Mouse (Mus musculus) mouse embryonic stem cell (cell line): ENCODE data around the gene Foxp1.

Experiments
- in situ Hi-C, 2 experiments: fragments of 300-500 bp; cut with MboI; formaldehyde crosslinking; loops; 1 replicate in 1 of 2; 3 replicates in 1 of 2; pipeline ENCODE4 v1.14.3; 2019 to 2020; ENCODE audit warnings: low sequenced_read_pairs in 2 of 2, low pct_unique_long_range_greater_than_20kb in 1 of 2, mixed read lengths in 1 of 2; ENCODE audit not compliant: unreplicated experiment in 1 of 2

The Foxp1 gene

DNA sequence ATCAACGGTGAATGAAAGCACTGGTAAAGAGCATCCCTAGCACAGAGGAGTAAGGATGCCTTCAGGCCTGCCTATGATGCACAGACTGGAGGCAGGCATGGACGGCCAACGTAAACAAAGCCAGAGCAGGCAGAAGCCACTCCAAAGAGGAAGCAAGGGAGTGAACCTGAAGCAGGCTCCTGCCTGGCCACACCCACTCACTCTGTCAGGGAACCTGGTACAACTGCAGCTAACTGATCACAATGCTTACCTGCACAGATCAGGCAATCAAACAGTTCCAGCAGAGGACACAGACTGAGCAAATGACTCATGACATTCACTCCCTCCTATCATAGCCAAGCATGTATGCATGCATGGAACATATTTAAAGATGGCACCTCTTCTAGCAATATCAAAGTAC, 237.5 kb downstream of the Foxp1 start:
- in situ Hi-C loops: no loop called here

DNA sequence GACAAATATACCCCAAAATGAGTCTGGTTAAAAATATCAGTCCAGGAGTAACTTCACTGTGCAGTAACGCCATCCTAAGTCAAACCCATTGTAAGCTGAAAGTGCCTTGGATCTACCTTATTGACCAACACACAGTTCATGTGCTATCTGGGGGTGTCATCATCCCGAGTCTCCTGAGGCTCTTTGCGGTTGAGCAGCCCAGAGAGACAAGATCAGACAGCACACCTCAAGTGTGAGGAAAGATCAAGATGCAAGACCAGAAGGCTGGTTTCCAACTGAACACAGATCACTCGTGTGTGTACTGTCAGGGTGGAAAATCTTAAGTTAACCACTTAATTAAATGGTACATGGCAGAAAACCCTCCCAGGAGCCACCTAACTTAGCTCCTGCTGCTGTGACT, 238.5 kb downstream of the Foxp1 start:
- in situ Hi-C loops: no loop called here

DNA sequence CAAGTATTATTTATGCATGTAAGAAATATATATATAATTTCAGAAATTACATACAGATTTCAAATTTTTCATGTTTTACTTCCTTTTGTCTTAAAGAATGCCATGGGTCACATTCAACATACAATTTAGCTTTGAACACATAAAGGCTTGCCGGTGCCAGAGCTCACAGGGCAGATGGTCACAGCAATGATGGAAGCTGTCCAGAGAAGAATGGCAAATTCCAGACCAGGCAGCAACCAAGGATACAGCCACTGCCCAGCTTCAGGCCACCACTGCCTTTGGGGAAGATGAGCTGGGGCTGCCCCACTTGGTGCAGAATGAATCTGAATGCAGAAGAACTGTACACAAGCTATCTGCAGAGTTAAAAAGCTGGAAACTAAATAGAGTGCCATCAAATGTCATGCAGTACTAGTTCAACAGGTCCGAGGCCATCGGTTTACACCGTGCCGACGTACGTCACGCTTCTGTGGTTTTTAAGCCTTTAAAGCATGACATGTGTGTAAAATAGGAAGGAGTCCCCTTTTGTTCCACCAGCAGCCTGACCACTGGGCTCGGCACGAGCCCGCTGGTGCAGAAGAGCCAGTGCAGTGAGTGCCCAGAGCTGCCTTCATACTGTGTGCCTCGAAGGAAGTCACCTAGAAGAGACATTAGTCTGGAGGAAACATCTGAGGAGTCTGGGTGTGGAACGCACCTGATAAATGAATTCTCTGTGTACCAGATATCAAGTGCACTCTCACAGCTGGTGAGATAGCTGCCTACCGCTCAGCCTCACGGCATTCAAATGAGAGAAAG, 239.5 kb downstream of the Foxp1 start:
- in situ Hi-C loops: no loop called here

DNA sequence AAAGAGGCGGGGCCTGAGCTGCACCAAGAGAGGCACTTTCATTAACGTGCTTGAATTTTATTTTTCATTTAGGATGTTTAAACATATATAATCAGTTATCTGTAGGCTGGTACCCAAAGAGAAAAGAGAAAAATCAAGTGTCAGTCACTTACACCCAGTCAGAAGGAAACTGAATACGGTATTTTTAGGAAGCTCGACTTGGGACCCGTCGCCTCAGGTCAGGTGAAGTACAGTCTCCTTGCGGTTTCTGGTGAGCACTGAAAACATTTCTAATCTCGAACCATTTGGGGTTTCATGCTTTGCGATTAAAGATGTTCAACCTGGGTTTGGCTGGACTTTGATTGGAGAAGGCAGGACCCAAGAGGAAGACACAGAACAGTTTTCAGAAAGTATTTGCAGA, 241.1 kb downstream of the Foxp1 start:
- in situ Hi-C loops: no loop called here

DNA sequence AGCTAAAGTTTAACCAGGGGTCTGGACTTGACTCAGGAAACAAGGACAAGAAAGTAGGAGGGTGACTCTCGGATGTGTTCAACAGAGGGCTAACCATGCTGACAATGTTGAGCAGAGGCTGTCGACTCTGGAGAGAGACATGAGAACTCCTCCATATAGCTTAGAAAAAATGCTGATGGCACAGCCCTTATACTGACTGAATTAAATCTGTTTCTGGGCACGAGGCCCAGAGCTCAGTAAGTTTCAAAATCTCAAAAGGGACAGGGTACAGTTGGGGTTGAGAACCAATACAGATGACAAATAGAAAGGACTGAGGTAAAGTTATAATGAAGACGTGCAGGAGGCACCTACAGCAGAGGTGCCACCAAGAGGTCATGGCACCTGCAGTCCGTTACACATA, 241.9 kb downstream of the Foxp1 start:
- in situ Hi-C loops: no loop called here

DNA sequence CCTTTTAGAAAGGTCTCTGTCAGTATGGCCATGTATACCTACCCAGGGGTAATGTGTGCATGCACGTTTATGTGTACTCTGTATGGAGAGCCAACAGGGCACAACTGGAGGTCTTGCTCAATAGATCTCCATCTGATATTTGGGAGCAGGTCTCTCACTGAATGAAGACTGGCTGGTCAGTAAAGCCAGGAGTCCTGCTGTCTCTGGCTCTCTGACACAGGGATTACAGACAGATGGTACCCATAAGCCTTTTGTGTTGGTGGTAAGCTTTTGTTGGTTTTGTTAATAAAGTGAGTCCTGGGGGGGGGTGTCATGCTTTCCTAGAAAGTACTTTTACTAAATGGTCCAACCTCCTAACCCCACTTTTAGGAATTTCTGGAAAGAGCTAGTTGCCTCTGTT, 245.3 kb downstream of the Foxp1 start:
- in situ Hi-C loops: no loop called here

DNA sequence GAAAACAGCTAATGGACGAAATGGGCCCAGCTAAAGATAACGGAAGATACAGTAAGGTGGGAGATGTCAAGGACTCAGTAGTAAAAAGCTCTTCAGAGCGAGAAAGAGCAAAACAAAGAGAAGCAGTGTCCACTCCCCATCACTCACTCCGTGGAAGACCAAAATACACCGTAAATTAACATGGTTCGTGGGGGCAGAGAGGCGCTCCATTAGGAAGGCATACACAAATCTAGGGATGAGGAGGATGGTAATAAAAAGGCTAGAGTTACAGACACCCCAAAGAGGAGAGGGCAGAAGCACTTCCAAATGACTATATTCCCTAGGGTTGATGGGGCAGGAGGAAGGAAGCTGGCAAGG, 246.2 kb downstream of the Foxp1 start:
- in situ Hi-C loops: no loop called here

DNA sequence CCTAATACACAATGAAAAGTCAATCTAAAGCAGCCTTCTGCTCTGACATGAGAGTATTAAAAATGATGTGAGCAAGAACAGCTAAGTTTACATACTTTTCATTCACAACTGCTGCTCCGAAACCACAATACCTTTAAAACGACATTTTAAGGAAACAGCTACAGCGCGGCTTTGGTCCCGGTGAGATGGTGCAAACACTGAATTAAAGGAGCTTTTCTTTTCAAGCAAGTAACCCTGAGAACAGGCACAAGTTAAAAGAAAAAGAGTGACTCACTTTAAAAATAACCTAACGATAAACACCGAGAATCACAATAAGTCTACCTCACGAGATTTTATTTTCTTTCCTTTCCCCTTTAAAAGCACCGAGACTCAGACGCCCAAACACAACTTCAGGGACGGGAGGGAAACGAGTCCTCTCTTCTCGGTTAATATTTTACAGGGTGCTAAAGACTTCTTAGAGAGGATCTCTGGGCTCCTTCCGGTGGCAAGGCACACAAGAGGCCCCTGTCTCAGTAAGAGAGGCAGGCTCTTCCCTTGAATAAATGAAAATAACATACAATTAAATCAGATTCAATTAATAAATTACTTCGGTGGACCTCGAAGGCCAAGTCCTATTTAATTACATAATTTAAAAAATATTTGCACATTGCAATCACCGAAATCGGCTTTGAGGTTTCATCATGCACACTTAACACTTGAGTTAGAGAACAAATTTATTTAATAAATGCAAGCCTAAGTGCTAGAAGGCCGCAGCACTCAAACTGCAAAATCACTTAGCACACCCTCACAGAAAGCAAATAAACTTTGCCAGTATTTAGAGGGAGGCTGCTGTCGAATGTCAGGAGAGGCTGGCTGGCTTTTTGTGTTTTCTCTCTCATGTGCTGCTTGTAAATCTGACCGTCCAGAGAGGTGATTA, 246.9 kb downstream of the Foxp1 start:
- in situ Hi-C loops: no loop called here

DNA sequence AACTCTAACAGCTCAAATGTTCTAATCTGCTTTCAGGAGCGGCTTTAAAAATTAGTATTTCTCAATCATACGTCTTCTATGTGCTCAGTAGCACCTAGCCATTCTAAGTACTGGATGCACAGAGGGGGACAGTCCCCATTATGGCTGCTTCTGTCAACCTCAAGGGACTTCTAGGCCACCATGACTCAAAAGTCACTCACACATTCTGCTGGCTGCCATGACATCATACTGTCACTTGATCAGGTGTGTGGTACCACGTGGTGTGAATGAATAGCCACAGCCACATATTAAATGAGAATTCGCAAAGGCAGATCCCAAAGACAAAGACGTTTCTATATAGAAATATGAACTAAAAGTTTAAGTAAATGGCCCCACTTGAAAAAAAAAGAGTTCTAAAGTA, 247.9 kb downstream of the Foxp1 start:
- in situ Hi-C loops: no loop called here

DNA sequence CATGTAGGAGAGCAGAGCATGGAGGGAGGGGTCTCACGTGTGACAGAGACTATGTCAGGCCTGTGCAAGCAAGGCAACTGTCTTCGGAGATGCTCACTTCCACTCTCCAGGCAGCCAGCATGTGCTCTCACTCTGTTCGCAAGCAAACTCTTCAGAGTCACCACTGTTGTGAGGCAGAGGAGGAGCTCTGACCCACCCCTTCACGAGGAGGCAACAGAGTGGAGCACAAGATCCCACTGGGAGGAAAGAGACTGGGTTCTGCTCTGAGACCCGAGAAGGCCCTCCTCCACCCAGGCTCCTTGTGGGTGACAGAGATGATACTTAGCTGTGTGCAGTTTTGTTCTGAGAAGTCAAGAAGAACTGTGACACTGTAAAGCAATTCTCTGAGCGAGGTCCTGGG, 248.3 kb downstream of the Foxp1 start:
- in situ Hi-C loops: no loop called here

DNA sequence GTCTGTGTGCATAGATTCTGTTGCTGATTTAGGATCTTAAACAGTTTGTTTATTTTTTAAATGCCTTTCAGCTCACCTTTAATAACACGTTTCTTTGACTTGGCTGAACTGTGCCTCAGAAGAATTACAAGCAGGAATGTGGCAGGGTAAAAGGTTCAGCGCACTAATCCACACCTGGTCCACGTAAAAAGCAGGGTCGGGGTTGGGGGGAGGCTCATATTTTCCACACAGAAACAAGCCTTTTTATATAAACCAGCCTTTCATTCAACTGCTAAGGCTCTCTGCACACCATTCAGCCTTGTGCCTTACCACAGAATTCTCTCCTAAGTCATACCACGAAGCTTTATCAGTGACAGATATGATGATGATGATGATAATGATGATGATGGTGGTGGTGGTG, 249.3 kb downstream of the Foxp1 start:
- in situ Hi-C loops: no loop called here

DNA sequence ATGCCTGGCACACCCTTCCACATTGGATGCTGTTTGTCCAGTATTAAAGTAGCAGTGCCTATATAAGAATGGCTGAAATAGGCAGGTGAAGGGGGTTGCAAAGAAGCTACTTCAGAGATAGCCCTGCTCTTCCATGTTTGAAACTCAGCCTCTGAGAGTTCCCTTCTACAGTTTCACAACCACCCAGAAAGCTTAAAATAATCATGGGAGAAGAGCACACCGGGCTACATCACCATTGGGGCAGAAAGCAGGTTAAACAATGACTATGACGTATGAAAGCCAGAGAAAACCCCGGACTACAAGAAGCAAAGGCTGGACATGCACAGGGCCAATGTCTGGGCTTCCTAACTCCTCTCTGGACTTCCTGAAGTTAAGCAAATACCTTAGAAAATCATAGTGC, 250.3 kb downstream of the Foxp1 start:
- in situ Hi-C loops: no loop called here

DNA sequence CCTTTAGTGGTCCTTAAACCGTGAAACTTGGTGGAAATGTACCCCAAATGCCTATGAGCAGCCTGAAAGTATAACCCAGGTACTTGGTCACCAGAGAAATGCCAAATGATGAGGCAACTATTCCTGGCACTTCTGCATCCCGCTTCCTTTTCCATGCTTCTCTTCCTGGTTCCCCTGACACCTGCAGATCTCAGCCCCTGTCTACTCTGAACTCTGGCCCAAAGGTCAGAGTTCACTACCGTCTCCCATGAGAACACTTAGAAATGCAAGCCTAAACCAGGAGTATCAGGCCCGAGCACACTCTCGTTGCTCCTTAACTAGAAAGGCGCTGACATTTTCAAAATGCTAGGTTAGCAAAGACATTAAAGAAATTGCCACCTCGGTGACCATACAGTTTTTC, 250.8 kb downstream of the Foxp1 start:
- in situ Hi-C loops: no loop called here

DNA sequence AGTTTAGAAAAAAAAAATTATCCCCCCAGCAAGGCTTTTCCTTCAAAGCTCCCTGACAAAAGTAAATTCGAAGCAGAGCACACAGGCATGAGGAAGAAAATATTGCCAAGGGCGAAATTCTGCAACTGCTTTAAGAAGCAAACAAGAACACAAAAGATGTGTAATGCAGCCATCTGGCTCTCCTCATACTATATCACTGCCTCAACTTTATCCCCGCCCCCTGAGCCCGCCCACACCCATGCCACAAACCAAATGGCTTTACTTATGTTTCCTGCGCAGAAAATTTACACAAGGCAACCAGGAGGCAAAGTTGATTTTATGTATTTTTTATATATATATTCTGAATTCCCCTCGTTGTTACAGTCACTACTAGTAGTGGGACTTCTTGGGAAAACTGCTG, 252.6 kb downstream of the Foxp1 start:
- in situ Hi-C loops: no loop called here

DNA sequence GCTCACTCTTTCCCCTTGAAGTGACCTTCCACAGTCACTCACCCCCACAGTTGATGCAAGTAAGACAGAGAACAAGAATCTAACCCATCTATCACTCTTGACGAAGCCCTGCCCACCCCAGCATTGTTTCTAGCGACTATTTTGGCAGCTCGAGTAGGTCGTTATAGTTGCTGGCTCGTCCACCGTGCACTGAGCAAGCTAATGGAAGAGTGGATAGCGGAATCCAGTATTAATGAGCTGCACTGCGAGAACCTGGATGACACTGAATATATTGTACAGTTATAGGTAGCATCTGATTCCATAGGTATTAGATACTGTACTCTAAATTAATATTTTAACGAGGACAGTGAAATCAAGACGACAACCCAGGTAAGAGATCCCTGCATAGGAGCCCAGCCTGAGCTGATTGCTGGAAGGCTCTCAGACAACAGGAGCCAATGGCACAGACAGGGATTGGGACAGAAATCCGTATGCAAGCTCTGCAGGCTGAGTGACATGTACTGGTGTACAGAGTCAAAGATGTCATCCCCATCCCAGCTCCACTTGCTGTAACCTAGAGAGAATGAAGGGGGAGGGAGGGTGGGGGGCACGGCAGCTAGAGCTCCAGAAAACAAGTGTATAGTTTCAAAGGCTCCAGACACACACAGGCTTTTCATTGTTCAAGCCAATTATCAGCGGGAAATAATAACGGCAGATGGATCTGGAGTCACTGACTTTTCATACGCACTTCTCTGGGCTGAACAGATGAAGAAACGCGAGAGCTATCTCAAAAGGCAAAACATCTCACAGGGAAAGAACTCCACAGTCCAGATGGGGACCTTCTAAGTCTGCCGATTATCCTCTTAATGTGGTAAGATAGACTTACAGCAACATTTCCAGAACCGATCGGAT, 254.1 kb downstream of the Foxp1 start:
- in situ Hi-C loops: no loop called here

DNA sequence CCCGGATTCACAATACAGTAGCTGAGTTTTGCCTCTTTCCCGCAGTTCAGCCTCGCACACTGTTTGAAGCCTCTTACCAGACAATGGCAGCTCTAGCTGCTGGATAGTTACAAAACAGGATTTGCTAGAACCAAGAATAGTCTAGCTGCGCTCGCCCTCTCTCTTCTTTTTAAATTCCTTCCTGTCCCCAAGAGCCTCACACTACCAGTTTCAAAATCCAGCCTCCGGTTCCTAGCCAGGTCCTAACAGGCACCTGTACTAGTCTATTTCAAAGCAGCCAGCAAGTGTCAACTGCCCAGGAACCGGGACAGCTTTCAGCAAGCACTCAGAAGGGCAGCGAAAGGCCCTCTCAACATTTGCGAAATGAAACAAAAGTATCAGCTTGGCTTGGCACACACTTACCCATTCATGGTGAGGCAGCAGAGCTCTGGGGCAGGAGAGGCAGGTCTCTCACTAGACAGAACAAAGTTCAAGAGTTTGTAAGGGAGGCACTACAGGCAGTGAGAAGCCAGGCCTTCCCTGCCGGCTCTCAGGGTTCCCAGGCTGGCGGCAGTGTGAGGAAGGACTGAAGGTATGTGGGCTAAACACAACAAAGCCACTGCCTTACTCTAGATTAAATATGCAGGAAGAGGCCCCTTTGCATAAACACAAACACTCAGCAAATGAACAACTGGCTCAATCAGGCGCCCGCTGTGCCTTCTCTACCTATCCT, 256.4 kb downstream of the Foxp1 start:
- in situ Hi-C loops: no loop called here

DNA sequence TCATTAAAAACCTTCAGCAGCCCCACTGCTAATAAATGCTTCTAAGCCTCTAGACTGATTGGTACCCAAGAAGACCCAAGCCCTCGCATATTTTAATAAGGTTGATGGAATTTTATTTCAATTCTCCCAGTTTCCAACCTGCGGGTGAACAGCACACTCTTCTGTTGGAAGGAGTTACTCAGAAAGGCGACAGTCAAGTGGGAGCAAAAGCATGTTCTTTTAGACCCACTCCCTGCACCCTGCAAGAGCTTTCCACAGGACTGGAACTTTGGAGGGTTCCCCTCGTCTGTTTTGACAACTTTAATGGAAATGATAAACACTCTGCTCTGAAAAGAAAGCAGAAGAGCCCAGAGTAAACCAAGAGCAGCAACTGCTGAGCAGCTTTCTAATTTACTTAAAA, 257.3 kb downstream of the Foxp1 start:
- in situ Hi-C loops: no loop called here
